Mouse (Mus musculus): ENCODE data around the gene Ykt6. TPM values are rescaled to one million over a fixed set of nuclear protein-coding genes. Genes with fewer than 3 reads are reported as not detected.

The Ykt6 gene
- polyA plus RNA-seq, 1 experiment from 2014 or later: 16.8 TPM

GRCm38 (mm10) chr11:5994212-5994611, 38.7 kb downstream of the Ykt6 start:
- H3K4me3 ChIP-seq (ENCODE audit: low read depth, low read length): no peak overlapping the region
- no peak overlapping the region for H3K27ac ChIP-seq (ENCODE audit: low read length)
- no peak overlapping the region for H3K4me2 ChIP-seq (ENCODE audit: low read depth, low read length)
- no peaks in the 10 kb centered on the region for H3K36me3 ChIP-seq (ENCODE audit: control insufficient read depth, insufficient read depth)
- no peaks in the 10 kb centered on the region for H3K9me3 ChIP-seq (replicated peaks; ENCODE audit: control insufficient read depth, low read length)
- H3K4me1 ChIP-seq (ENCODE audit: control insufficient read depth, low read depth, low read length): no peaks in the 10 kb centered on the region
- no peak overlapping the region for H3K9ac ChIP-seq (ENCODE audit: low read depth, low read length)
- ATAC-seq (ENCODE audit: low read depth): no peak
- H3K27me3 ChIP-seq (ENCODE audit: control insufficient read depth, insufficient read depth, low read depth, low read length): no peaks in the 10 kb centered on the region
- 87% methylated on average over 5 of the region's 5 CpGs for WGBS (ENCODE audit: insufficient replicate concordance)

- no peaks in the 10 kb centered on the region for H3K36me3 ChIP-seq (ENCODE audit: control insufficient read depth, insufficient read depth)
- no peak overlapping the region for H3K4me3 ChIP-seq (ENCODE audit: low read depth, low read length)
- H3K9me3 ChIP-seq (replicated peaks; ENCODE audit: control insufficient read depth, low read length): no peaks in the 10 kb centered on the region
- no peak overlapping the region for H3K4me2 ChIP-seq (ENCODE audit: low read depth, low read length)
- H3K4me1 ChIP-seq (ENCODE audit: control insufficient read depth, low read depth, low read length): peaks cover 2% of the 10 kb centered on the region; the same call in 1 of the 2 replicates
- H3K9ac ChIP-seq (ENCODE audit: low read depth, low read length): no peak overlapping the region
- H3K27ac ChIP-seq (ENCODE audit: low read length): no peak overlapping the region
- H3K27me3 ChIP-seq (ENCODE audit: control insufficient read depth, insufficient read depth, low read depth, low read length): no peaks in the 10 kb centered on the region
- no peak for ATAC-seq (ENCODE audit: low read depth)
- 62% methylated on average over 3 of the region's 3 CpGs for WGBS (ENCODE audit: insufficient replicate concordance)
Measured at GRCm38 (mm10) chr11:5994880-5995279, 39.4 kb downstream of the Ykt6 start.

GRCm38 (mm10) chr11:5995989-5996388, 40.5 kb downstream of the Ykt6 start:
- no peaks in the 10 kb centered on the region for H3K27me3 ChIP-seq (ENCODE audit: control insufficient read depth, insufficient read depth, low read depth, low read length)
- 8% methylated on average over 8 of the region's 8 CpGs for WGBS (ENCODE audit: insufficient replicate concordance)
- H3K4me1 ChIP-seq (ENCODE audit: control insufficient read depth, low read depth, low read length): peaks cover 8% of the 10 kb centered on the region
- no peak overlapping the region for H3K27ac ChIP-seq (ENCODE audit: low read length)
- no peak overlapping the region for H3K4me3 ChIP-seq (ENCODE audit: low read depth, low read length)
- ATAC-seq (ENCODE audit: low read depth): peak; percentile 59
- no peaks in the 10 kb centered on the region for H3K36me3 ChIP-seq (ENCODE audit: control insufficient read depth, insufficient read depth)
- no peak overlapping the region for H3K4me2 ChIP-seq (ENCODE audit: low read depth, low read length)
- H3K9me3 ChIP-seq (replicated peaks; ENCODE audit: control insufficient read depth, low read length): no peaks in the 10 kb centered on the region
- no peak overlapping the region for H3K9ac ChIP-seq (ENCODE audit: low read depth, low read length)

GRCm38 (mm10) chr11:5998472-5998871, 43.0 kb downstream of the Ykt6 start:
- Histone ChIP-seq H3K9ac (ENCODE audit: low read depth, low read length) (no peak overlapping the region), H3K9me3 (replicated peaks; ENCODE audit: control insufficient read depth, low read length) (no peaks in the 10 kb centered on the region), H3K4me1 (ENCODE audit: control insufficient read depth, low read depth, low read length) (peaks cover 8% of the 10 kb centered on the region), H3K36me3 (ENCODE audit: control insufficient read depth, insufficient read depth) (no peaks in the 10 kb centered on the region), H3K4me2 (ENCODE audit: low read depth, low read length) (no peak overlapping the region), H3K4me3 (ENCODE audit: low read depth, low read length) (no peak overlapping the region), H3K27ac (ENCODE audit: low read length) (no peak overlapping the region), H3K27me3 (ENCODE audit: control insufficient read depth, insufficient read depth, low read depth, low read length) (no peaks in the 10 kb centered on the region)
- WGBS (ENCODE audit: insufficient replicate concordance): 68% methylated on average over 2 of the region's 2 CpGs
- no peak for ATAC-seq (ENCODE audit: low read depth)

- 4% methylated on average over 8 of the region's 8 CpGs for WGBS (ENCODE audit: insufficient replicate concordance)
Measured at GRCm38 (mm10) chr11:5999832-6000771, 44.6 kb downstream of the Ykt6 start.

GRCm38 (mm10) chr11:6000961-6001682, 45.6 kb downstream of the Ykt6 start:
- H3K4me1 ChIP-seq (ENCODE audit: control insufficient read depth, low read depth, low read length): peaks cover 8% of the 10 kb centered on the region
- WGBS (ENCODE audit: insufficient replicate concordance): 53% methylated on average over 14 of the region's 14 CpGs
- no peak overlapping the region for H3K27ac ChIP-seq (ENCODE audit: low read length)
- no peaks in the 10 kb centered on the region for H3K36me3 ChIP-seq (ENCODE audit: control insufficient read depth, insufficient read depth)
- ATAC-seq (ENCODE audit: low read depth): no peak
- no peak overlapping the region for H3K4me3 ChIP-seq (ENCODE audit: low read depth, low read length)
- H3K27me3 ChIP-seq (ENCODE audit: control insufficient read depth, insufficient read depth, low read depth, low read length): no peaks in the 10 kb centered on the region
- no peak overlapping the region for H3K4me2 ChIP-seq (ENCODE audit: low read depth, low read length)
- no peaks in the 10 kb centered on the region for H3K9me3 ChIP-seq (replicated peaks; ENCODE audit: control insufficient read depth, low read length)
- H3K9ac ChIP-seq (ENCODE audit: low read depth, low read length): no peak overlapping the region

More at GRCm38 (mm10) chr11:5999832-6000771, 44.6 kb downstream of the Ykt6 start:
- Histone ChIP-seq H3K4me1 (ENCODE audit: control insufficient read depth, low read depth, low read length) (peaks cover 8% of the 10 kb centered on the region), H3K9me3 (replicated peaks; ENCODE audit: control insufficient read depth, low read length) (no peaks in the 10 kb centered on the region), H3K36me3 (ENCODE audit: control insufficient read depth, insufficient read depth) (no peaks in the 10 kb centered on the region), H3K27ac (ENCODE audit: low read length) (peak overlapping the region; percentile 51), H3K4me2 (ENCODE audit: low read depth, low read length) (no peak overlapping the region), H3K27me3 (ENCODE audit: control insufficient read depth, insufficient read depth, low read depth, low read length) (no peaks in the 10 kb centered on the region), H3K4me3 (ENCODE audit: low read depth, low read length) (no peak overlapping the region), H3K9ac (ENCODE audit: low read depth, low read length) (no peak overlapping the region; the same call in 1 of the 2 replicates)
- peak; percentile 46 for ATAC-seq (ENCODE audit: low read depth)

- Histone ChIP-seq H3K4me3 (ENCODE audit: low read depth, low read length) (no peak overlapping the region), H3K9ac (ENCODE audit: low read depth, low read length) (no peak overlapping the region), H3K27ac (ENCODE audit: low read length) (no peak overlapping the region), H3K27me3 (ENCODE audit: control insufficient read depth, insufficient read depth, low read depth, low read length) (no peaks in the 10 kb centered on the region), H3K4me2 (ENCODE audit: low read depth, low read length) (no peak overlapping the region), H3K9me3 (replicated peaks; ENCODE audit: control insufficient read depth, low read length) (no peaks in the 10 kb centered on the region), H3K4me1 (ENCODE audit: control insufficient read depth, low read depth, low read length) (peaks cover 8% of the 10 kb centered on the region), H3K36me3 (ENCODE audit: control insufficient read depth, insufficient read depth) (no peaks in the 10 kb centered on the region)
- 55% methylated on average over 9 of the region's 9 CpGs for WGBS (ENCODE audit: insufficient replicate concordance)
- no peak for ATAC-seq (ENCODE audit: low read depth)
Measured at GRCm38 (mm10) chr11:6001981-6002649, 46.6 kb downstream of the Ykt6 start.

- no peaks in the 10 kb centered on the region for H3K36me3 ChIP-seq (ENCODE audit: control insufficient read depth, insufficient read depth)
- no peaks in the 10 kb centered on the region for H3K9me3 ChIP-seq (replicated peaks; ENCODE audit: control insufficient read depth, low read length)
- H3K9ac ChIP-seq (ENCODE audit: low read depth, low read length): no peak overlapping the region
- WGBS (ENCODE audit: insufficient replicate concordance): 39% methylated on average over 2 of the region's 2 CpGs
- peaks cover 8% of the 10 kb centered on the region for H3K4me1 ChIP-seq (ENCODE audit: control insufficient read depth, low read depth, low read length)
- no peak overlapping the region for H3K4me2 ChIP-seq (ENCODE audit: low read depth, low read length)
- H3K27ac ChIP-seq (ENCODE audit: low read length): no peak overlapping the region
- H3K4me3 ChIP-seq (ENCODE audit: low read depth, low read length): no peak overlapping the region
- no peak for ATAC-seq (ENCODE audit: low read depth)
- H3K27me3 ChIP-seq (ENCODE audit: control insufficient read depth, insufficient read depth, low read depth, low read length): no peaks in the 10 kb centered on the region
Measured at GRCm38 (mm10) chr11:6003046-6003639, 47.6 kb downstream of the Ykt6 start.

All from liver, embryonic 16.5 days (tissue).